Mouse (Mus musculus): ENCODE measurements around the gene Spsb1.
A peak's percentile ranks its signal among the peaks of the same experiment; 100 is the strongest.

The Spsb1 gene

GRCm38 (mm10) chr4:149913709-149914370, 41.0 kb downstream of the Spsb1 start:
- peak; percentile 69 for DNase-seq (ENCODE audit: low spot score)

DNA sequence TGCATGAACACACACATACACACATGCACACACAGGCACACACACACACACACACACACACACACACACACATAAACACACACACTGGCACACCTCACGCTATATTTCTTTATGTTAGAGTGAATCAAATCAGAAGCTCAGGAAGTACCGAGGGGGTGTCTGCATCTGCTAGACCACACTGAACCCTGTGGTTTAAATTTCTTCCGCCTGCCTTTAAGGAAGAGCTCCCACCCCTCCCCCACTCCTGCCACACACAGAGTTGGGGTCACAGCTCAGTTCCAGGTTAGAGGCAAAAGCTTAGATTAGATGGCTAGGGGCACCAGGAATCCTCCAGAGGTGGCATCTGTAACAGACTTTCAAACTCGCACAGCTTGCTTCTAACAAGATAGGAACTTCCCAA, 42.4 kb downstream of the Spsb1 start:
- no peak for DNase-seq (ENCODE audit: low spot score)

- DNase-seq (ENCODE audit: low spot score), result no peak
Measured at GRCm38 (mm10) chr4:149910558-149910957, 44.3 kb downstream of the Spsb1 start.

DNA sequence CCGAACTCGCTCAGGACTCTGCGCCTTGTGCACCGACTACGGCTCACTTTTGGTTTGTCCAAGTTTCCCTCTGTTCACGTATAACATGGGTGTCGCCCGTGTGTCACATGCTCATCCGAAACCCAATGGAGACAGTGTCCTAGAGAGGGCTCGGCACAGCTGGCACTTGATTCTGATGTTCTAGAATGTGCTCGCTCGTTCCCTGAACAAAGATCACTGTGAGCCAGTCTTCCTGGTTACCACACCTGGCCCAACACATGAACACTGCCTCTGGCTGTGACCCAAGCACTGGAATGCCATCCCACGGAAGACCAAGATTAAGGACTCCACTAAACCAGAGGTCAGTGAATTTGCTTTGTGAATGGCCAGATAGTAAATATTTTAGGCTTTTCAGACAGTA, 45.3 kb downstream of the Spsb1 start:
- DNase-seq (ENCODE audit: low spot score), result no peak

DNA sequence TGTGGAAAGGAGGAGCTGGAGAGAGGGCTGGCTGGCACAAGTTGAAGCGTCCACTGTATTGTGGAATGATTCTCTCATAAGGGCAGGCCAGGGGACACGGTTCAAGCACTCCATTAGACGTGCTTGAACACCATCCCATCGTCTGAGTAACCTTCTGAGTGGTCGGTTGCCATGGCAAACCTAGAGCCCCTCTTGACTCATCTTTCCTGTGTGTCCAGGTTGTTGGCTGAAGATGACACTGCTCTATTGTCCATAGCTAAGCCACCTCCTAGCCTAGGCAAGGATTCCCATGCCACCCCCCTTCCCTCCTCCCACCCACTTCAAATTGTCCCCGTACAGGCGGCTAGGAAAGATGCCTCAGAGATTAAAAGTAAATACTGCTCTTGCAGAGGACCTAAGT, 45.9 kb downstream of the Spsb1 start:
- no peak for DNase-seq (ENCODE audit: low spot score)

GRCm38 (mm10) chr4:149907656-149908055, 47.2 kb downstream of the Spsb1 start:
- no peak for DNase-seq (ENCODE audit: low spot score)

DNA sequence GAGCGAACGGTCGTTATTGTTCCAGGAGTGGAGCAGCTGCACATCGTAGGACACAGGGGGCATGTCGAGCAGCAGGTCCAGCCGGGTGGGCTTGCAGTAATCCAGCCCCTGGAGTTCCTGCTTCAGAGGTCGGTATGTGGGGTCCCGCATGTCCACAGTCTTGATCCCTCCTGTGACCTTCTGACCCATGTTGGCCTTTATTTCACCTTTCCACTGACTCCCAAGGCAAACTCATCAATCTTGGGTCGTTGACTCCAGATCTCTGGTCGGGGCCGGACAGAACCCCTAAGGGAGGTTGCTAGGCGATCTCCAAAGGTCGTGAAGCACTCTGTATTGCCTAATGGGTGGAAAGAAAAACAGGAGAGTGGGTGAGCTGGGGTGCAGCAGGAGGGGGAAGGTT, 47.9 kb downstream of the Spsb1 start:
- no peak for DNase-seq (ENCODE audit: low spot score)

DNA sequence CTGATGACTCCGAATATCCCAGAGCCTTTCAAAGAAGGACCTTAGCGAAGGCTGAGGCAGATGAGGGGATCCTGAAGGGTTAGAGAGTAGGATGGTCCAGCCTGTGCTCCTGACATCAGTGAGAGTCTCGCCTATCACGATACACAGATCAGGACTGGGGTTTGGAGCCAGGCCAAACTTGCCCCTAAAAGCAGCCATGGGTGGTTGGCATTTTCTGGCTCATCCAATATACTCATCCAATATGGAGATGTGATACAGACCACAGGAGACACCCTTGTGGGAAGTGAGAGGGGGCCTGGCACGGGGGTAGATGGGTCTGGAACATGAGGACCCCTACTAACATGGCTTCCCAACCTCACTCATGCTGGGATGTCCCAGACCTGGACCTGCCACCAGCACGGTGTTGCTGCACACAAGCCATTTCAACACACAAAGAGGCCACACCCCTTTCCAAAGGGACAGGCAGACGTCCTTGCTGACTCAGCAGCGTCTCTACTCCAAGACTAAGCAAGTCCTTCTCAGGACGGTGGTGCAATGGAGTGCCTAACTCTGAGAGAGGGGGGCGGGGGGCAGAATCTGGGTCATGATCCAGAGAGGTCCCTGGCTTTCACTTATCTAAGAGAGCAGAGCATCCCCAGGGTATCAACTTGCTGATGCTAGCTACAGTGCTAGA, 49.4 kb downstream of the Spsb1 start:
- DNase-seq (ENCODE audit: low spot score), result no peak

- no peak for DNase-seq (ENCODE audit: low spot score)
Measured at GRCm38 (mm10) chr4:149903026-149903425, 51.8 kb downstream of the Spsb1 start.

DNA sequence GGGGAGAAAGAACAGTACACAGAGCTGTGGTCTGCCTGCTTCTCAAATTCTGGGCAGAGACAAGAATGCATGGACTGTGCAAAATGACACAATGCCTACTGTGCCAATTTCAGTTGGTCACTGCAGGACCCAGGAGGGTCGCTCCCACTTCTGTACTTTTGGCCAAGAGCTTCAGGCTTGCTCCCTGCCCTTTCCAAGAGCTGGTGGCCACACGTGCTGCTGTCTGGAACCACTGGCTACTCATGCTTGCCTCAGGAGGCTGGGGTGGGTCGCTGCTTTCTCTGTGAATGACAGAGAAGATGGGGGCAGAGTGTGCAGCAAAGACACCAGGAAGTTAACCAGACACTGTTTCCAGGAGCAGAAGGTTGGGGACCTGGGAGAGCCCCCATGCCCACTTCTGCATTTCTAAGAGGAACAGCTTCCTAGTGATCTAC, 53.5 kb downstream of the Spsb1 start:
- no peak for DNase-seq (ENCODE audit: low spot score)

- DNase-seq (ENCODE audit: low spot score), result no peak
Measured at GRCm38 (mm10) chr4:149897661-149898260, 57.1 kb downstream of the Spsb1 start.

DNA sequence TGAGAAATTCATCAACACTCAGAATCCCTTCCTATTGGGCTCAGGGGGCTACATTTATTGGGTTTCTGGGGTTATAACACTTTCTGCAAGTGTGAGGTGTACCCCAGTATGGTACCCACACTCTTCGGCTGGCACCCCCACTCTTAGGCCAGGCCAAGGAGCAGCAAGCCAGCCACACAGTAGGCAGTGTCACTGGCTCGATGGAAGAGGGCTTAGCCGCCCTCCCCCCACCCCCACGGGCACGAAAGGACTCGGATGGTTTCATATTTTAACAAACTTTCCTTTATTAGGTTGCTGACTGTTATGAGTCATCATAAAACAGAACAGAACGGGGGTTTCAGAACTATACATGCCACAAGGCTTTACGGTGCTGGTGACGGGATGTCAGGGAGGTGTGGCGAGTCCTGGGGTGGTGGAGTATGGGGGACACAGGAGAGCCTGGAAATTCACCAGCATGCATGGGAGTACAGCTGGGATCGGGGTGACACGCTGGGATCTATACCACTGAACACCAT, 58.8 kb downstream of the Spsb1 start:
- no peak for DNase-seq (ENCODE audit: low spot score)

DNA sequence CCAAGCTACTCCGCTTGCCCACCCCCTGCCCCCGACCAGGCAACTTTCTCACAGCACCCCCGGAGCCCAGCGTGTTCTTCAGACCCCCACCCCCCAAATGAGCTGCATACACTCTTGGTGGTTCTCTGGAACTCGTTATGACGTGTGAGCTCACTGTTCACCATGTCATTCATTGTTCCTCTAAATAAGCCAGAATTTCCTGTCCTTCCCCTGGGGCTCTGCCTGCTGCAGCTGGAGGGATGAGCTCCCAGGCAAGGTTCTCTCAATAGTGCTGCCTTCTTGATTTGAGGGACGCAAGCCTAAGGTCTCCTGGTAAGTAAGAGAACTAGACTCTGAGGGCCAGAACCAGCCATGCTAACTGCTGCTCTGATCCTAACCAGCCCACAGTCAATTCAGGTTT, 59.6 kb downstream of the Spsb1 start:
- DNase-seq (ENCODE audit: low spot score), result no peak

DNA sequence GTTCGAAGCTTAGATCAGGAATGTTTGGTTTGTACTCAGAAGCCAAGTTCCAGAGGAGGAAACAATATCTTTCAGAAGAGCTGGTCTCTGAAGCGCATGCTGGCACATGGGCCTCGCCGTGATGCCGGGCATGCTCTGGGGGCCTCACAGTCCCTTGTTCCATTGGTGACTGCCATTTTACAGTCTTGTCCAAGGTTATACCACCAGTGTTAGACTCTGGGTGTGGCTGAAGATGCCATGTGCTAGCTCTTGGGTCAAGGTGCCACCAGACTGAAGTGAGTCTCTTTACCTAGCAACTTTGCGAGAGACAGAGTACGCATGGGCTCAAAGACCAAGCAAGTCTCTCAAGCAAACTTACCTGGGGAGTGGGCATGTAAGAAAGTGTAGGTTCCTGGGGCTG, 60.5 kb downstream of the Spsb1 start:
- DNase-seq (ENCODE audit: low spot score), result no peak

GRCm38 (mm10) chr4:149893611-149894151, 61.2 kb downstream of the Spsb1 start:
- no peak for DNase-seq (ENCODE audit: low spot score)

DNA sequence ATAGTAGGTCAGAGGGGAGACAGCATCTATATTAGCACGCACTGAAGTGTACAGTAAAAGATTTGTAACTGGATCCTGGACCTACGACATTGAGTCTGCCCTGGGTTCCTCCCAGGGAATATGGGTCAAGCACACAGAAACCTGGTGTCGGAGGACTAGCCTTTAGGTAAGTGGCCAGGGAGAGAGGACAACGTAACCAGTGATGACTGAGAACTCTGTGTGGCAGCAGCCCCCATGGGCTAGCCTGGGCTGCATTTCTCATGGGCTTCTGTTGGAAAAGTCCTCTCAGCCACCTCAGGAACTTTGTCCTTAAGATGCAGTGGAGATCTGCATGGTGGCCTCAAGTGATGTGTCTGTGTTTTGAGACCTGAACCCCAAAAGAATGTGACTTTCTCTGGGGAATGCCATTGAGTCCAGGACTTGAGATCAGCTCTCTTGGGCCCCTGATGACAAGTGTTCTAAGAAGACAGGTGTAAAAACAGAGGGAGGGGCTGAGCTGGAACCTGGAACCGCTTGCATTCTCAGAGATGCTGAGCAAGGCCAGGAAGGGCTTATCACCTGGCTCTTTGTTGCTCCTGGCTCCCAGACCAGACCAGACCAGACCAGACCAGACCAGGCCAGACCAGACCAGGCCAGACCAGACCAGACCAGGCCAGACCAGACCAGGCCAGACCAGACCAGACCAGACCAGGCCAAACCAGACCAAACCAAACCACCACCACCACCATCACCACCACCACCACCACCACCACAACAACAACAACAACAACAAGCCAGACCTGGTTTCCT, 63.5 kb downstream of the Spsb1 start:
- no peak for DNase-seq (ENCODE audit: low spot score)

DNA sequence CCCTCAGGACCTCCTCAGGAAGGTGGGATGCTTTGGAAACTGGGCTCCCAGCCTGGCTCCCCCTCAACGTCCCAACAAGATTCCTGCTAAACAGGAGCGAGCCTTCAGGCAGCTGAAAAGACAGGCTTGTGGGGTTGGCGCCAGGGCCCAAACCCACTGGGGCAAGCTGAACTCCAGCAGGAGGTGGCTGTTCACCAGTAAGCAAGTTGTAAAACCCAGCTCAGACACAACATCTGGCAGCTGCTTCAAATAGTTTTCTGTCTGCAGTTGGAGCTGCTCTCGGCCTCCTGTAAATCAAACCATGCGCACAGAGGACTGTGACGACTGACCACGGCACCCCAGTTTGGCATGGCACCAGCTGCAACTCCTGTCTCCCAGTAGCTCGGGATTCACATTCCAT, 64.3 kb downstream of the Spsb1 start:
- no peak for DNase-seq (ENCODE audit: low spot score)

DNA sequence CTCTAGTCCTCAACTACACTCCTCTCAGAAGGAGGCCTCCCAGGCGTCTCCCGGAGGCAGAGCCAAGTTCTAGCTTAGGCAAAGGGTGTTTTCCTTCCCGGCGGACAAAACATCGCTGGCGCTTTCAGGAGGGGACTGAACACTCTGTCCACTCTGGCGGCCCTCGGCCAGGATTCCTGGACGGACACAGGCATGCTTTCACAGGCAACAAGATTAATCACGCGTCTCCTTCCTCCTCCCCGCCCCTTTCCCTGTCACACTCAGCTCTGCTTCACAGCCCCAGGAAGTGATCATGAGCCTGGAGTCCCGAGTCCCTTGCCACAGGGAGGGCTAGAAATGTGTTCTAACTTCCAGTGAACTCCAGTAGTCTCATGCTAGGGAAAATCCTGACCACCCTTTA, 65.0 kb downstream of the Spsb1 start:
- DNase-seq (ENCODE audit: low spot score), result no peak

- no peak for DNase-seq (ENCODE audit: low spot score)
Measured at GRCm38 (mm10) chr4:149888736-149889470, 65.9 kb downstream of the Spsb1 start.

GRCm38 (mm10) chr4:149888156-149888555, 66.7 kb downstream of the Spsb1 start:
- no peak for DNase-seq (ENCODE audit: low spot score)

Measured in retina, embryonic 14.5 days (tissue).